Mouse (Mus musculus): ENCODE data around the gene Camsap1.

The Camsap1 gene

DNA sequence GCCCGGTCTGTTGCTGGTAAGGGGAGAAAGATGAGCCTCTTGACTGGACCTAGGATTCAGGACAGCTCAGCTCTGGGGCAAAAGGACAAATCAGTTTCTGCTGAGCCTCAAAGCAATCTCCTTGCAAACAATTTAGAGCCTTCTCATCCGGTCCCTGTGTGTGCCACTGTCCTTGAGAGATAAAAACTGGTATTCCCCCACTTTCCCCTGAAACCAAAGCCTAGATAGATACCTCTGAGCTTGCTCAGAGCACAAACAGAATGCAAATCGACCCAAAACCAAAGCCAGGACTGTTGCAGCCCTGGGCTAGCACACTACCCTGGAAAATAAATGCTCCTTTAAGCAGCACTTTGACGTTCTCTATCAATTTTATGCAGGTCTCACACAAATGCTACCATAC lies 4.1 kb downstream of the Camsap1 start:
- no peak for DNase-seq (ENCODE audit: low spot score)

DNA sequence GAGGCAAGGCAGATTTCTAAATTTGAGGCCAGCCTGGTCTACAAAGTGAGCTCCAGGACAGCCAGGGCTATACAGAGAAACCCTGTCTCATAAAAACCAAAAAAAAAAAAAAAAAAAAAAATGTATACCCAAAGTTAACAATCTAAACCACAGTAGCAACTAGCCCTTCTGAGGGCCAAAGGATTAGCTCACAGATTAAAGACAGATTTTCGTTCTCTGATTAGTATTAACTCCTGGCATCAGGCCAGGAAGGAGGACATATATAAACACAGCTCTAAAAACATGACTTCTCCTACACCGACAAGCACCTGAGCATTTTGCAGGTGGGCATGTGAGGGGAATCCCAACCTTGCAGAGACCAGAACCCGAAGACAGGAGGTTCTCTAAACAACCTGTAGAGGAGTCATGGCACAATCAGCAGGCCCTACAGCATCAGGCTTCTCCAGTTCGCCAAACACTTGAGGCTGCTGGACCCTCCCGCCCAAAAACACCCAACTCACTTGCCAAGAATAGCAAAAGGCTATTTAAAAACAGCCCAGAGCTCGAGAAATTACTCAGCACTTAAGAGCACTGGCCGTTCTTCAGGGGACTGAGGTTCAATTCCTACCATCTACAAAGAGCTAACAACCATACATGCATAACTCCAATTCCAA lies 5.4 kb downstream of the Camsap1 start:
- DNase-seq (ENCODE audit: low spot score), result no peak

GRCm38 (mm10) chr2:25975141-25975770 lies 7.8 kb downstream of the Camsap1 start:
- no peak for DNase-seq (ENCODE audit: low spot score)

GRCm38 (mm10) chr2:25970426-25970825 lies 12.7 kb downstream of the Camsap1 start:
- no peak for DNase-seq (ENCODE audit: low spot score)

- no peak for DNase-seq (ENCODE audit: low spot score)
Observed at GRCm38 (mm10) chr2:25969319-25969718, 13.8 kb downstream of the Camsap1 start.

DNA sequence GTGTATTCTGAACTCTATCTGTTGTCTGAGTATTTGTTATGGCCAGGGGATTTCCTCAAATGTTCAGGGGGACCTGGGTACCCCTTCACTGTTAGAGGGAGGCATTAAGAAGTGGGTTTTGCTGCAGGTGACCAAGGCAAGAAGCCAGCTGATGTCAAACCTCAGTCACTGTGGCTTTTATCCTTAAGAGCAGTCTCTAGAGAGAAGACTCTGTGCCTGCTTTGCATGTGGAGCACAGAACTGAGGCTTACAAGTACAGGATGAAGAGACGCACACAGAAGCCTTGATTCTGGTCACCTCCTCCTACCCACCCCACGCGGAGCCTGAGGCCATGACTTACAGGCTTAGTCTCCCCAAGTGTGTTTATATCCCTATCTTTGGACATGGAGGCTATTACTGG lies 33.8 kb downstream of the Camsap1 start:
- no peak for DNase-seq (ENCODE audit: low spot score)

- DNase-seq (ENCODE audit: low spot score), result no peak
Observed at GRCm38 (mm10) chr2:25947950-25948349, 35.1 kb downstream of the Camsap1 start.

DNA sequence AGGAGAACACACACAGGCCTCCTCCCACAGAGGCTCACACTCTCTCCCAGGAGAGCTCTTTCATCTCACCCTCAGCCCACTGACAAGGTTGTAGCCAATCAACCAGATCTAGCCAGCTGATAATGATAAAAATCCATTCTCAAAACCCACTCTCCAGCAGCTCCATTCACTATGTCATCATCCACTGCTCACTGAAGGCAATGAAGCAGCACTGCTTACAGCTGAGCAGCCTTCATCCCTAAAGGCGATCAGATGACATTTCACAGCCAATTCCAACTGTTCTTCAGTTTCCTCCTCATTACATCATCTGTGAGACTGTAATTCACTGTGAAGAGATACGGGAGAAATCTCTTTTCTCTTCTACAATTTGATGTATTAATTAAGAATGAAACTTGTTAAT lies 39.3 kb downstream of the Camsap1 start:
- DNase-seq (ENCODE audit: low spot score), result no peak

DNA sequence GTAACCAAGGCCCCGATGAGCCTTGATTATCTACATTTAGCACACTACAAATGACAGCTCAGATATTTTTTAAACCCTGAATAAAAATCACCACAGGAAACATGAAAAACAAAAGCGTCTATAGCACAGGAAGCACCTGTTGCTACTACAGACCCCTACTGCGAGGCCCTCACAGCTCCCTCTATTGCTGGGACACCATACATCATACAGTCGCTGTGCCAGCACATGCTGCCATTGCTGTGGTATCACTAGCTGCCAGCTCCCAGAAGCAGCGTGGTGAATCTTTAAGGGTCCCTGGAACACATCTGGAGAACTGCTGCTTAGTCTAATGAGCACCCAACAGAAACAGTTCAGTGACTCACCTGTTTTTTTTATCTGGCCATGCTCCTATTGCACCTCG lies 42.6 kb downstream of the Camsap1 start:
- DNase-seq (ENCODE audit: low spot score), result no peak

GRCm38 (mm10) chr2:25931249-25931859 lies 51.7 kb downstream of the Camsap1 start:
- peak; percentile 29 for DNase-seq (ENCODE audit: low spot score)

DNA sequence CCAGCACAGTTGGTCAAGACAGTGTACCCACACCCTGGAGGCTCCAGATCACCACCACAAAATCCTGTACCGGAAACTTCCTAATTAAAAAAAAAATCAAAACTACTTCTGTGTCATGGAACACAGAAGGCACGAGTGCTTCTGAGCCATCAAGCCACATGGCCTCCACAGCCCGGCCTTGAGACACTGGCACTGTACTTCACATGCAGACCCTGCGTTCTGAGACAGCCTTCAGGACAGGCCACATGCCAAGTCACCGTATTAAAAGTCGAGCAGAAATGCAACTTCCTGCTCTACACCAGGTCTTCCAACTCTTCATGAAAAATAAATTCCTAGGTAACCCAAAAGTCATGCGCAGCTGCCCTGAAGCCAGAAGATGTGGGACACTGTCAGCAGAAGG lies 55.3 kb downstream of the Camsap1 start:
- DNase-seq (ENCODE audit: low spot score), result no peak

GRCm38 (mm10) chr2:25924934-25925333 lies 58.1 kb downstream of the Camsap1 start:
- no peak for DNase-seq (ENCODE audit: low spot score)

DNA sequence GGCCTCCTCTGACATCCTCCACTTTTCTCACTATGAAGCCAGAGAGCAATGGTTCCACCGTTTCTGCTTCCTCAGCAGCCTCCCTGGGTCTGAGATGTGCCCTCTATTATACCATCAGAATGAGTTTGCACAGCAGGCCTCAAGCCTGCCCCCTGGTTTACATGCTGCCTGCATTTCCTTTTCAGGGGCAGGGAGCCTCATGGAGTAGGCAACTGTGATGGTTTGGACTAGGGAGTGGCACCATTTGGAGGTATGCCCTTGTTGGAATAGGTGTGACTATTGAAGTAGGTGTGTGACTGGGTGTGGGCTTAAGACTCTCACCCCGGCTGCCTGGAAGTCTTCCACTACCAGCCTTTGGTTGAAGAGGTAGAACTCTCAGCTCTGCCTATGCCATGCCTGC lies 59.3 kb downstream of the Camsap1 start:
- no peak for DNase-seq (ENCODE audit: low spot score)

DNA sequence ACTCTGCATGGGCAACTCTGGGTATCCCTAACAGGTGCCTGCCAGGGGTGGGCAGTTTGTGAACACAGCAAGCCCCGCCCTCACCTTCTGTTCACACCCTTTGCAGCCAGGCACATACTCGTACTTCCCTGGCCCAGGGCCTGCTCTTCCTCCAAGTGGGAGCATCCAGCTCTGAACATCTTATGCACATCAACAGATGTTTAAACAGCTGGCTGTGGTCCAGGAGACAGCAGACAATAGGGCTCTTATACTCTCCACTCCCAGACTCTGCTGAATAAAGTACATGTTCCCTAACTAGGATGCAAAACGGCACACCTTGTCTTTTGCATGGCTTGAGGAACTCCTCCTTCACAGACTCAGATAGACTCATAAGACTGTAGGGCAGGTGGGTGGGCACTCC lies 63.1 kb downstream of the Camsap1 start:
- no peak for DNase-seq (ENCODE audit: low spot score)

DNA sequence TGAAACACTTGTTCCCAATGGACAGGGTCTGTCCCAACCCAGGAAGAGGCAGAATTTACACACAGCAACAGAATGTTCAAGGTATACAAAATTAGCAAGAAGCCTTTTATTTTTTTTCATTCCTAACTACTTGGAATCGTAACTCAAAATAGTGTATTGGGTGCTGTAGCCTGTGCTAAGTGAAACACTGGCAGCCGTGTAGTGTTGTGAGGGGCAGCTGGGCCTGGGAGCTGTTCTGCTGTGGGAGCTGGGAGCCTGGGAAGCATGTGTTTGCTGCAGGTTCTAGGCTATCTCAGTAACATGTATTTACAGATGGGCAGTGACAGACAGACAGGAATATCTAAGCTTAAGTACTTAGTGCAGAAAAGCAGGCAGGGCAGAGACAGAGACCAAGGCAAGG lies 64.7 kb downstream of the Camsap1 start:
- DNase-seq (ENCODE audit: low spot score), result no peak

GRCm38 (mm10) chr2:25914821-25915220 lies 68.3 kb downstream of the Camsap1 start:
- no peak for DNase-seq (ENCODE audit: low spot score)

GRCm38 (mm10) chr2:25914201-25914600 lies 68.9 kb downstream of the Camsap1 start:
- DNase-seq (ENCODE audit: low spot score), result no peak

- no peak for DNase-seq (ENCODE audit: low spot score)
Observed at GRCm38 (mm10) chr2:25913247-25913646, 69.8 kb downstream of the Camsap1 start.

- DNase-seq (ENCODE audit: low spot score), result no peak
Observed at GRCm38 (mm10) chr2:25909872-25910271, 73.2 kb downstream of the Camsap1 start.

DNA sequence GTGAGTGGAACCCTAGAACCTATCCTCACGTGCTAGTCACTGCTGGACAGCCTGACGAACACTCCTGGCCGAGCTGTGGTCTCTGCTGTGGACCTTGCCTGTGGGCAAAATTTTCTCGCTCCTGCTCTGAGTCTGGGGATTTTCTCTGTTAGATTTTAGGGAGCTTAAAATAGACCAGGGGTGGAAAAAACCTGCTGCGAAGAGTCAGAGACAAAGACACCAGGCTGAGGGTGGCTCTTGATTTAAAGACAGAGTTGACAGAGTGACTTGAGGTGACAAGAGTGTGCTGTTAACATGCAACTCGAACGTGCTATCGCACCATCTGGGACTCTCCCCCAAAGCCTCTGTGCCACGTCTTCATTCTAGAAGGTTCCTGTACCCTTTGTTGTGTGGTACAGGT lies 84.1 kb downstream of the Camsap1 start:
- no peak for DNase-seq (ENCODE audit: low spot score)

DNA sequence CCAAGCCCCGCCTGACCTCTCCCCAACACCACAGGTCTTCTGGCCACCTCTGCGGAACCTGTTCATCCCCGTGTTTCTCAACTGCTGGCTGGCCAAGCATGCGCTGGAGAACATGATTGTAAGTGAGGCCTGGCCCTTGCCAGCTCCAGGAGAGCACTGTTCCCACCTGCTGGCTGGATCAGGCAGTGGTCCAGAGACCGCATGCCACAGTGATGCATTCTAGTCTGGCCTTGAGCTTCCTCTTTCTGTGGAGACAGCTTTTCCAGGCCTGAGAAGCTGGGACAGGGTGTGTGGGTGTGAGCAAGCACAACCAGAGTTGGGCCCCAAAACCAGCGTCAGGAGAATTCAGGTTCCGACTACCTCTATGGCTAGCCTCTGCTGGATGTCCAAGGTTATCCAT lies 90.6 kb downstream of the Camsap1 start:
- no peak for DNase-seq (ENCODE audit: low spot score)

DNA sequence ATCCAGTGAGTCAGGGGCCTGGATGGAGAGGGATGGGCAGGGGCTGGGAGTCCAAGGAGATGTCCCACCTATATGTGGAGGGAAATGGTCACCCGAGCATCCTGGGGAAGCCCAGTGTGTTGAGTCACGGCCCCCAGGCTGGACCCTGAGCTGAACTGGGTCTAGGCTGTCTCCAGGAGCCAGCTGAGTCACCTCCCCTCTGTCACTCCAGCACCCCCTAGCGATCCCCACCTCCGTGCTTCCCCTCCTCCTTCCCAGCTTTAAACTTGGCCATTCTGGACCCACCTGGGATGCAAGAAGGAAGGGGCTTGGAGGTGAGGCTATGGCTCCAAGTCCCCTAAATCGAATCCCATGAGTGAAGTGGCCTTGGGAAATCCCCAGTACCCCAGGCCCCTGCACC lies 94.9 kb downstream of the Camsap1 start:
- no peak for DNase-seq (ENCODE audit: low spot score)

GRCm38 (mm10) chr2:25887226-25887625 lies 95.9 kb downstream of the Camsap1 start:
- DNase-seq (ENCODE audit: low spot score), result no peak

- no peak for DNase-seq (ENCODE audit: low spot score)
Observed at GRCm38 (mm10) chr2:25884756-25885155, 98.3 kb downstream of the Camsap1 start.
